Mouse (Mus musculus) adrenal gland, postnatal 4 days (tissue): ENCODE measurements around the gene Lingo3. TPM values are rescaled to one million over a fixed set of nuclear protein-coding genes. Genes with fewer than 3 reads are reported as not detected.
"Not testable (repeated sequence)": the region's sequence is repeated elsewhere in the genome, so short reads cannot be mapped to it uniquely, and the experiment has no call there.

ENCODE experiments used
- DNase-seq, 2 experiments: peaks; one replicate each; pipeline ENCODE4 v3.0.0; 2021 to 2022; ENCODE audit warnings: low spot score in 2 of 2, mixed read lengths in 2 of 2
- total RNA-seq, 2 experiments: library from RNA; stranded (reverse); gene quantifications; 2 replicates each; pipeline ENCODE4 v1.2.3; 2021

The Lingo3 gene
- total RNA-seq, 2 experiments from 2014 or later = 1.1 to 1.5 TPM

DNA sequence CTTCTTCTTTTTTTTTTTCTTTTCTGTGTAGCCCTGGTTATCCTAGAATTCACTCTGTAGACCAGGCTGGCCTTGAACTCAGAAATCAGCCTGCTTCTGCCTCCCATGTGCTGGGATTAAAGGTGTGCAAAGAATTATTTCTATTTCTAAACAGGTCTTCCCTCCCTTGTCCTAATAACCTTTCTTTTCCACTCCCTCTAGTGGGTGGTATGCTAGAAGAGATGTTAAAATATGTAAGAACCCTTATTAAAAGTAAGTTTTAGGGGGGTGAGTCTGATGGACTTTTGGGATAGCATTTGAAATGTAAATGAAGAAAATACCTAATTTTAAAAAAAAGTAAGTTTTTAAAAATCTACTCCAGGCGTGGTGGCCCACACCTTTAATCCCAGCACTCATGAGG is 20.5 kb downstream of the Lingo3 start:
- no peak for DNase-seq

- DNase-seq = no peak
These were observed 21.3 kb downstream of the Lingo3 start for GRCm38 (mm10) chr10:80822528-80822927.

GRCm38 (mm10) chr10:80821991-80822390 is 21.8 kb downstream of the Lingo3 start:
- no peak for DNase-seq

DNA sequence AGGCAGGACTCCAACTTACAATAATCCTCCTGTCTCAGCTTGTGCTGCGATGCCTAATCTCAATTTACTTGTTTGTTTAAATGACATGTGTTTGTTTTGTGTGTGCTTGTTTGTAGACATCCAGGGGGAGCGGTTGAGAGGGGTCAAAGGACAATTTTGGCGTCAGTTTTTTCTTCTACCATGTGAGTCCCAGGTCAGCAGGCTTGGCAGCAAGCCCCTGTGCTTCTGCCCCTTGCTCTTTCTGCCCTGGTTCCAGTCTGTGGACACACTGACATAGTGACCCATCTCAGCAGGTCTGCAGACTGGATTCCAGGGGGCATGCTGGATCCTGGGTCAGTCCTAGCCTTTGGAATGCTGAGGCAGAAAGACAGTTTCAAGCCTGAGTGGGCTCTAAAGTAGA is 24.4 kb downstream of the Lingo3 start:
- no peak for DNase-seq

DNA sequence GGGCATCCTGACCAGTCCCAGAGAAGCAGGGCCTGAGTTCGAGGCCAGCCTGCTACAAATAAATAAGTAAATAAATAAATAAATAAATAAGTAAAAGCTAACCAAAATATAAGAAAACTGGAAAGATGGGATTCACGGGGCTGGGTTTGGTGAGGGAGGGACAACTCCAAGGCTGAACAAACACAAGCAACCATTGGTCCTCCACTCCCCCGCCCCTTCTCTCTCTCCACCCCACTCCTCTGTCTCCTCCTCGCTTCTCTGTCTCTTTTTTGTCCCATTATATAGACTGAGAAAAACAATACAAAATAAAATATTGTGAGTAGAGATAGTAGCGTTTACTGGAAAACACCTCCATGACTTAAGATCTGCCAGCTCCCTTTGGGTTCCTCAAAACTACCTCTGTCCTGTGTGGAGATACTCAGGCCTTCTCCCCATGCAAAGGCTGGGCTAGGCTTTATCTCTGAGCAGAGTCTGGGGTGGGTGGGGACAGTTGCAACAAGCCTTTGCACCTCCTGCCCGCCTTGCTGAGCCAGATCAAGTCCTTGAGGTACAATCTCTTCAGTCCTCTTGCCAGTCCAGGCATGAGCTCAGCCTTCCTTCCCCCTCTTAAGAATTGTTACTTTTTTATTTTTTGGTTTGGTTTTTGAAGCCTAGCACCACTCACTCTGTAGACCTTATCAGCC is 25.1 kb downstream of the Lingo3 start:
- no peak for DNase-seq

GRCm38 (mm10) chr10:80817955-80818354 is 25.9 kb downstream of the Lingo3 start:
- DNase-seq = not testable (repeated sequence)

DNA sequence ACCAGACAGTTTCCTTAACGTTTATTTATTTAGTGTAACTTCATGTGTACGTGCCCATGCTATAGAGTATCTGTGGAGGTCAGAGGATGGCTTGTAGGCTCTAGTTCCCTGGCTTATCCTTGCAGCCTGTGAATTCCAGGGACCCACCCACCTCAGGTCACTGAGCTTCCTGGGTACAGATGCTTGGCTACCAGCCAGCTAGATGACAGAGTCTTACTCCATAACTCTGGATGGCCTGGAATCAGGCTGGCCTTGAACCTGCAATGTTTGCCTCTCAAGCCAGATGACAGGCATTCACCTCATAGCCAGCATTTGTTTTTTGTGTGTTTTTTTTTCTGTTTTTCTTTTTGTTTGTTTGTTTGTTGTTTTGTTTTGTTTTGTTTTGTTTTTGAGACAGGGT is 26.7 kb downstream of the Lingo3 start:
- DNase-seq = no peak

DNA sequence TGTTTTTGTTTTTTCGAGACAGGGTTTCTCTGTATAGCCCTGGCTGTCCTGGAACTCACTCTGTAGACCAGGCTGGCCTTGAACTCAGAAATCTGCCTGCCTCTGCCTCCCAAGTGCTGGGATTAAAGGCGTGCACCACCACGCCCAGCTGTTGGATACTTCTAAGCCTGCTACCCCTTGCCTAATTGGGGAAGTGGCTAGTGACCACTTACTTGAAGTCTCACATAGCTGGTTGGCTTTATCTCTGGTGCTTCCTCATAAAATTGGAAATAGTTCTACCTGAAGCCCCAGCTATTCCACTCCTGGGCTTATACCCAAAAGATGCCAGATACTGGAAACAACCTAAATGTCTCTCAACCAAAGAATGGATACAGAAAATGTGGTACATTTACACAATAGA is 27.5 kb downstream of the Lingo3 start:
- not testable (repeated sequence) for DNase-seq

GRCm38 (mm10) chr10:80814800-80815199 is 29.0 kb downstream of the Lingo3 start:
- no peak for DNase-seq

DNA sequence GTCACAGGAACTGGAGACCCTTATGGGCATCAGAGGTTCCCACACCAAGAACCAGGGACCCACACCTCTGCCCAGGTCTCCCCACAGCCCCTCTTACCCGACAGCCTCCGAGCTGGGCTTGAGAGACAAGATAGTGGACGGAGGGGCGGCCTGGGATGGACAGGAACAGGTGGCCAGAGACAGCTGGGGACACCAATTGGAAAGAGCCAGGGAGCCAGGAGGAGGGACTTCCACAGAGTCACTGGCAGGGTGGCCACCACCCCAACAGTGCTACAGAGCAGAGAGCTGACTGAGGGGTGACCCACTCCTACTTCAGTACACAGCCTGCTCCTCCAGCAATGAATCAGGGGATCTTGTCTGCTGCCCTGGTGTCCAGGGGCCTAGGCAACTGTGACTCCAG is 30.5 kb downstream of the Lingo3 start, which contains the start of gene Jsrp1:
TSS of gene Jsrp1 (minus strand) at position 133 of the 400 bp plus-strand sequence.
- no peak for DNase-seq

- DNase-seq = no peak
These were observed 31.3 kb downstream of the Lingo3 start for GRCm38 (mm10) chr10:80812391-80813041.

- DNase-seq = no peak
These were observed 33.8 kb downstream of the Lingo3 start for GRCm38 (mm10) chr10:80810084-80810483.

DNA sequence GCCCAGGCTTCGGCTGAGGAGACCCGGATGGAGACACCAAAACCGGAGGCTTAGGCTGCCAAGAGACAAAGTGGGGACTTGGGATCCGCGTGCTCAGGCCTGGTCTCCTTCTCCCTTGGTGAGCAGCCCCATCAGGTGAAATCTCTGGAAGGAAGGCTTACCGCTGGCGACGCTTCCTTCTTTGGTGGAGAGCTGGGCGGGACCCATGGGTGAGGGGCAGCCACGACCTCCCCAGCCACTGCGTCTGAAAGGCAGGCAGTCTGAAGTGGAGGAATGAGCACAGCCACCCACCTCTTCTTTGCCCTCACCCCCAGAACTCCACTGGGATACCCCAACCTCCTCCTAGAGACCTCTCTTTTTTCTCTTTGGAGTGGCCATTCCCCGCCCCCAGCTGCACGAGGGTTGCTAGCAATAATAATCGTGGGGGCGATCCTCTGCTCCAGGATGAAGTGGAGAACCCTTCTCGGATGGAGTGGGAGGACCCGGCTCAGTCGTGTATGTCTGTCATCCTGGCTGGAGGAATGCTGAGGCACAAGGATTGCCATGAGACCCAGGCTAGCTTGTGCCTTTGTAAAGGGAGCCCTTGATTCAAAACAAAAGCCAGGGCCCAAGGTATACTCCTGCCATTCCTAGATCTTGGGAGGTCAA is 34.7 kb downstream of the Lingo3 start:
- DNase-seq = no peak

DNA sequence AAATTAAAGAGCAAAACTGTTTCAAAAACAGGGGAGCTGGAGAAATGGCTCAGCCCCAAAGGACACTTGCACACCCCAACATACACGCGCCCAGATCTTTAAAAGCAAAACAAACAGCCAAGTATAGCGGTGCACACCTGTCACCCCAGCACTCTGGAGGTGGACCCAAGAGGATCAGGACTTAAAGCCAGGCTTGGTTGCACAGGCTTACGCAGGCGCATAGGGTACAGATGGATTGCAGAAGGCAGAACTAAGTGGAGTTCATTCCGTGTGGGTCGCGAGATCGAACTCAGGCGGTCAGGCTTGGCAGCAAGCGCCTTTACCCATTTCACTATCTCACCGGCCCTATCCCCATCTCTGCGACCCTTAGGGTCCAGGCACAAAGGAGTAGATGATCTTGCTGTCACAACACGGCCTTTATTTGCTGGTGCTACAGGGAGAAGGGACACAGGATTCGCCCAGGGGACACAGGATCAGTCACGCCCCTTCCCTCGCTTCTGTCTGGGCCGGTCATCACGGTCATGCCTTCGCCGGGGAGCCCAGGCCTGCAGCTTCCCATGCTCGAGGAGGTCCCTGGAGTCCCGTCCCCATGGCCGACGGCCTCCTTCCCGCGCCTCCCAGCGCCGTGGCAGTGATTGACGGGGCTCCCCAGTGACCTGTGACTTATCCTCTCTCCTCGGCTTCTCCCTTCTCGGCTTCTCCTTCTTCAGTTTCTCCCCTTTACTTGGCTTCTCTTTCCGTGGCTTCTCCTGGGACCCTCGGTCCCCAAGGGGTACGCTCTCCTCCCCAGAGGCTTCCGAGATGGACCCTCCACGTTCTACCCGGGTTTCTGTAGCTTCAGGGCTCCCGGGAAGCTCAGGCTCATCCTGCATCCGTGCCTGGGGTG is 35.5 kb downstream of the Lingo3 start:
- DNase-seq = no peak

- peak in 1 of 2 experiments; percentile 45 for DNase-seq
These were observed 36.7 kb downstream of the Lingo3 start for GRCm38 (mm10) chr10:80807057-80807627.

GRCm38 (mm10) chr10:80806341-80807056 is 37.3 kb downstream of the Lingo3 start:
- DNase-seq = no peak

GRCm38 (mm10) chr10:80805925-80806324 is 37.9 kb downstream of the Lingo3 start:
- DNase-seq = peak; percentile 73 to 77

- no peak for DNase-seq
These were observed 38.5 kb downstream of the Lingo3 start for GRCm38 (mm10) chr10:80805322-80805721.

GRCm38 (mm10) chr10:80804916-80805315 is 38.9 kb downstream of the Lingo3 start, which contains the start of gene Amh:
Gene Amh, plus strand, starts transcription at chr10:80805243.
- no peak for DNase-seq

DNA sequence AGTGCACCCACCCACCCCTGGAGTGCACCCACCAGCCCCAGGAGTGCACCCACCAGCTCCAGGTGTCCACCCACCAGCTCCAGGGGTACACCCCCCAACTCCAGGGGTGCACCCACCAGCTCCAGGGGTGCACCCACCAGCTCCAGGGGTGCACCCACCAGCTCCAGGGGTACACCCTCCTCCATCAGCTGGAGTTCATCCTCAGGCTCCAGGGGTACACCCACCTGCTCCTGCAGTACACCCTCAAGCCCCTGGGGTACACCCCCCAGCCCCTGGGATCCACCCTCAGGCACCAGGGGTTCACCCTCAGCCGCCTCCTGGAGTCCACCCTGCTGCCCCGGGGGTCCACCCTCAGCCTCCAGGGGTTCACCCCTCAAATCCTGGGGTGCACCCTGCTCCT is 39.5 kb downstream of the Lingo3 start:
- no peak for DNase-seq
